Mouse (Mus musculus) megakaryocyte, embryonic 14.5 days (primary cell): ENCODE measurements around the gene Gm21897.

Experiments
- FLI1 ChIP-seq: IDR thresholded peaks from 2 replicates; pipeline ENCODE4 v1.6.1; 2012; ENCODE audit warnings: low read length, inconsistent platforms, mixed read lengths
- GATA1 ChIP-seq: IDR thresholded peaks from 3 replicates; pipeline ENCODE4 v1.6.1; 2012; ENCODE audit warnings: mixed read lengths, low read length, inconsistent platforms, borderline replicate concordance

GRCm38 (mm10) chr16:15334526-15334925, 17.3 kb downstream of the Gm21897 start:
- TF ChIP-seq GATA1: no peak
- TF ChIP-seq FLI1: no peak
